In the genomic region with DNA sequence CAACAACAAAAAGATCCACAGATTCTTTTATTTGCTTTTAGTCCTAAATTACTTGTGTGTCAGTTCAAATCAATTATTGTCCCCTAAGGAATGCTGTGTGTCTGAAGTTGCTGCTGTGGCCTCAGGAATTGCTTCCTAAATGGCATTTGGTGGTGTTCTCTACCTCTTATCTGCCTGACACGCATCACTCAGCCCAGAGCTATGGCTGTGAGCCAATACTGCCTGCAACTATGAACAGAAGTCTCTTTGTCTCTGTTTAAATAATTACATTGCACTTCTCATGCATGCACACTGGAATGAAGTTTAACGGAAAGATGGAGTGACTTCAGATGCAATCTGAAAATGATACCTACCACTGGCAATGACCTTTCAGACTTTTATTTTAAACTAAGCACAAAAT, we compare ENCODE assay signal across 18 mouse cellular contexts.
DNase-seq lines count a peak whose midpoint lies in the region; ATAC-seq lines count a peak whose summit lies in the region.
"Had no signal": no experiment of that assay in that cellular context is flagged by ENCODE, and none has a peak within 500 bp of the region (broad histone marks: within the 10 kb centered on the region; RNA-seq: fewer than 3 reads in every experiment).

No protein-coding gene starts in this region.

- no peaks in the 10 kb centered on the region for H3K36me3 ChIP-seq in heart, embryonic 12.5 days
- H3K36me3 ChIP-seq in midbrain, embryonic 14.5 days (ENCODE audit: control insufficient read depth, insufficient read depth, low read length): no peaks in the 10 kb centered on the region
- no peaks in the 10 kb centered on the region for H3K36me3 ChIP-seq in midbrain, embryonic 15.5 days (replicated peaks)
- H3K36me3 ChIP-seq: forebrain, embryonic 15.5 days had no signal

- H3K9ac ChIP-seq in heart, embryonic 12.5 days: no peak overlapping the region
- H3K9ac ChIP-seq in midbrain, embryonic 14.5 days (replicated peaks; ENCODE audit: low read length): no peak overlapping the region
- H3K9ac ChIP-seq in midbrain, embryonic 15.5 days: no peak overlapping the region
- H3K9ac ChIP-seq: forebrain, embryonic 15.5 days; liver, postnatal 0 days had no signal

- H3K4me3 ChIP-seq in heart, embryonic 12.5 days: no peak overlapping the region
- H3K4me3 ChIP-seq in midbrain, embryonic 14.5 days (replicated peaks; ENCODE audit: low read depth, low read length): no peak overlapping the region
- H3K4me3 ChIP-seq in midbrain, embryonic 15.5 days: no peak overlapping the region
- H3K4me3 ChIP-seq: erythroblast, embryonic 14.5 days; forebrain, embryonic 15.5 days had no signal

- H3K4me1 ChIP-seq in heart, embryonic 12.5 days (replicated peaks): no peaks in the 10 kb centered on the region
- H3K4me1 ChIP-seq in midbrain, embryonic 14.5 days (ENCODE audit: control insufficient read depth, insufficient read depth, low read length): no peaks in the 10 kb centered on the region; the same call in 1 of the 2 replicates
- H3K4me1 ChIP-seq in midbrain, embryonic 15.5 days: peaks cover 3% of the 10 kb centered on the region; the same call in 1 of the 2 replicates

- H3K27me3 ChIP-seq in heart, embryonic 12.5 days (replicated peaks): no peaks in the 10 kb centered on the region
- no peaks in the 10 kb centered on the region for H3K27me3 ChIP-seq in midbrain, embryonic 14.5 days (ENCODE audit: control insufficient read depth, insufficient read depth, low read length)
- no peaks in the 10 kb centered on the region for H3K27me3 ChIP-seq in midbrain, embryonic 15.5 days (replicated peaks)
- H3K27me3 ChIP-seq: forebrain, embryonic 15.5 days had no signal

- H3K27ac ChIP-seq in heart, embryonic 12.5 days (ENCODE audit: poor library complexity, severe bottlenecking): no peak overlapping the region
- H3K27ac ChIP-seq in midbrain, embryonic 14.5 days (replicated peaks; ENCODE audit: low read depth, low read length): no peak overlapping the region
- no peak overlapping the region for H3K27ac ChIP-seq in midbrain, embryonic 15.5 days
- H3K27ac ChIP-seq: forebrain, embryonic 15.5 days had no signal

- no peak overlapping the region for H3K4me2 ChIP-seq in heart, embryonic 12.5 days
- no peak overlapping the region for H3K4me2 ChIP-seq in midbrain, embryonic 14.5 days (ENCODE audit: low read length)
- no peak overlapping the region for H3K4me2 ChIP-seq in midbrain, embryonic 15.5 days
- H3K4me2 ChIP-seq: forebrain, embryonic 15.5 days had no signal

- intact Hi-C loops in heart, postnatal 36 days (cut with DNase I): no loop called here

- H3K9me3 ChIP-seq in heart, embryonic 12.5 days (replicated peaks): no peaks in the 10 kb centered on the region
- H3K9me3 ChIP-seq in midbrain, embryonic 14.5 days (ENCODE audit: control insufficient read depth, low read length): no peaks in the 10 kb centered on the region
- no peaks in the 10 kb centered on the region for H3K9me3 ChIP-seq in midbrain, embryonic 15.5 days
- H3K9me3 ChIP-seq: forebrain, embryonic 15.5 days had no signal

- ATAC-seq in heart, embryonic 12.5 days (ENCODE audit: insufficient number of reproducible peaks, low FRiP score): no peak
- no peak for ATAC-seq in midbrain, embryonic 14.5 days (ENCODE audit: low FRiP score, low TSS enrichment)
- ATAC-seq in midbrain, embryonic 15.5 days (replicated peaks): no peak
- ATAC-seq: forebrain, embryonic 15.5 days; liver, postnatal 0 days had no signal

- DNase-seq in adrenal gland, postnatal 25 days: peak; percentile 1
- DNase-seq in adrenal gland, postnatal 4 days (ENCODE audit: low spot score in 2 of 2): no peak
- DNase-seq in heart, postnatal 36 days: peak; percentile 5 to 6
- peak; percentile 38 for DNase-seq in midbrain, embryonic 14.5 days
- no peak for DNase-seq in urinary bladder, postnatal 25 days (ENCODE audit: low spot score)
- DNase-seq in testis, postnatal 14 days (ENCODE audit: low spot score): no peak
- DNase-seq: adrenal gland, postnatal 10 days; cerebellum, adult 2 months; embryo, embryonic 11 days; kidney, adult 8-10 months; kidney, postnatal 36 days; layer of hippocampus, adult 9-11 months; liver; liver, postnatal 0 days had no signal

- WGBS in heart, embryonic 12.5 days: 27% methylated on average over 2 of the region's 2 CpGs
- WGBS in midbrain, embryonic 14.5 days: 52% methylated on average over 2 of the region's 2 CpGs
- WGBS in midbrain, embryonic 15.5 days: 41% methylated on average over 2 of the region's 2 CpGs

Comparison
In these comparisons a context has a peak if more than half of its experiments do, and no peak if none do; other contexts are left out.
1. DNase-seq: peak in adrenal gland, postnatal 25 days (single experiment), heart, postnatal 36 days (2 of 2) and midbrain, embryonic 14.5 days (single experiment); none in adrenal gland, postnatal 4 days (0 of 2), urinary bladder, postnatal 25 days (single experiment) and testis, postnatal 14 days (single experiment).